Mouse (Mus musculus): ENCODE measurements around the gene Nebl.

- TF ChIP-seq CTCF (IDR thresholded peaks at IDR 0.05; ENCODE audit: low read depth) (no peak), EP300 (IDR thresholded peaks at IDR 0.05; ENCODE audit: low read depth) (no peak)
Measured at GRCm38 (mm10) chr2:17703170-17703512, 28.1 kb downstream of the Nebl start.

Measured in liver, postnatal 0 days (tissue).